Mouse (Mus musculus) cerebellum, adult 9-11 months (tissue): ENCODE measurements around the gene Zglp1.

Source experiments
- DNase-seq: peaks from one replicate; pipeline ENCODE4 v3.0.0; 2022

Zglp1 gene

GRCm38 (mm10) chr9:21022726-21023125 is 44.2 kb downstream of the Zglp1 start:
- DNase-seq = no peak

- DNase-seq = no peak
These were observed 44.6 kb downstream of the Zglp1 start for GRCm38 (mm10) chr9:21022288-21022687.

GRCm38 (mm10) chr9:21021363-21021762 is 45.5 kb downstream of the Zglp1 start:
- no peak for DNase-seq

- no peak for DNase-seq
These were observed 48.3 kb downstream of the Zglp1 start for GRCm38 (mm10) chr9:21018600-21018999.

GRCm38 (mm10) chr9:21017177-21017575 is 49.7 kb downstream of the Zglp1 start:
- no peak for DNase-seq

GRCm38 (mm10) chr9:21016331-21017176 is 50.3 kb downstream of the Zglp1 start:
- DNase-seq = no peak

- no peak for DNase-seq
These were observed 51.2 kb downstream of the Zglp1 start, which contains the start of gene Icam1 for GRCm38 (mm10) chr9:21015571-21016130. Gene Icam1 (plus strand): TSS chr9:21015985.

- no peak for DNase-seq
These were observed 52.0 kb downstream of the Zglp1 start for GRCm38 (mm10) chr9:21014691-21015570.
